Mouse (Mus musculus): ENCODE data around the gene Zbtb8b. TPM values are rescaled to one million over a fixed set of nuclear protein-coding genes. Genes with fewer than 3 reads are reported as not detected.

Gene Zbtb8b
- polyA plus RNA-seq, 1 experiment from 2014 or later = 15.9 TPM

GRCm38 (mm10) chr4:129385685-129386084 lies 55.0 kb downstream of the Zbtb8b start:
- no peak overlapping the region for H3K9ac ChIP-seq (replicated peaks; ENCODE audit: low read length)
- 93% methylated on average over 11 of the region's 11 CpGs for WGBS
- H3K36me3 ChIP-seq (ENCODE audit: control insufficient read depth, insufficient read depth, low read length) = no peaks in the 10 kb centered on the region
- no peak for ATAC-seq (ENCODE audit: low FRiP score, low TSS enrichment)
- no peaks in the 10 kb centered on the region for H3K9me3 ChIP-seq (ENCODE audit: control insufficient read depth, low read length)
- H3K4me2 ChIP-seq (ENCODE audit: low read length) = no peak overlapping the region
- H3K27ac ChIP-seq (replicated peaks; ENCODE audit: low read depth, low read length) = no peak overlapping the region
- H3K4me3 ChIP-seq (replicated peaks; ENCODE audit: low read depth, low read length) = no peak overlapping the region
- no peaks in the 10 kb centered on the region for H3K27me3 ChIP-seq (ENCODE audit: control insufficient read depth, insufficient read depth, low read length)
- H3K4me1 ChIP-seq (ENCODE audit: control insufficient read depth, insufficient read depth, low read length) = no peaks in the 10 kb centered on the region
- no peak for DNase-seq

DNA sequence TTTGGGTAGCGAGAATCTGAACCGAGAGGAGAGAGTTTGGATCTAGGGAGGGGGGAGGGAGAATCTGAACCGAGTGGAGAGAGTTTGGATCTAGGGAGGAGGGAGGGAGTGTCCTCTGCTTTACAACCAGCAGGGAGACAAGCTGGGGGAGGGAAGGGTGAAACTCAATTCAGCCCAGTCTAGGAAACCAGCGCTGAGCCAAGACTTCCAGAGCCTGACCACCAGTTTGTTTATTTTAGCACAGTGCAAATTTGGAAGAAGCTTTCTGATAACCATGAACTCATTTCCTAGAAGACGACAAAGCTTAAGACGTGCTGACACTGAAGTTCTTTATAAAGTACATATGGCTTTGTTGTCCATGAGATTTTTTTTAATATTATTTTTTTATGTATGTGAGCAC lies 56.2 kb downstream of the Zbtb8b start:
- Histone ChIP-seq H3K4me1 (ENCODE audit: control insufficient read depth, insufficient read depth, low read length) (no peaks in the 10 kb centered on the region), H3K27me3 (ENCODE audit: control insufficient read depth, insufficient read depth, low read length) (no peaks in the 10 kb centered on the region), H3K9me3 (ENCODE audit: control insufficient read depth, low read length) (no peaks in the 10 kb centered on the region), H3K27ac (replicated peaks; ENCODE audit: low read depth, low read length) (no peak overlapping the region), H3K9ac (replicated peaks; ENCODE audit: low read length) (no peak overlapping the region), H3K36me3 (ENCODE audit: control insufficient read depth, insufficient read depth, low read length) (no peaks in the 10 kb centered on the region), H3K4me3 (replicated peaks; ENCODE audit: low read depth, low read length) (no peak overlapping the region), H3K4me2 (ENCODE audit: low read length) (no peak overlapping the region)
- ATAC-seq (ENCODE audit: low FRiP score, low TSS enrichment) (no peak), DNase-seq (no peak)
- WGBS = 46% methylated on average over 6 of the region's 6 CpGs

DNA sequence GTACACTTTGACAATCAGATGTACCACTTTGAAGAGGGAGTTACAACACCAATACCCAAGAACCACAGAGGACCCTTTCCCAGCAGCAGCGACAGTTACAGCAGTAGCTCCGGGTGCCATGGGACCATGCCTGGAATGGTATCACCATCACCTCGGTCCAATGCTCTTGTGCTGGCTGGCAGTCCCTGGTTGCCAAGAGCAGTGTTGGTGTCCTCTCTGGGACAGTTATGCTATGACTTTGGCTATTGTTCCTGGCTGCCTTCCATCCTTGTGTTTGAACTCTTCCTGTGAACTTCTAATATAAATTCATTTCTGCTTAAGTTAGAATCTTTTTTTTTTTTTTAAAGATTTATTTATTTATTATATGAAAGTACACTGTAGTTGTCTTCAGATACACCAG lies 57.1 kb downstream of the Zbtb8b start:
- no peak for ATAC-seq (ENCODE audit: low FRiP score, low TSS enrichment)
- H3K9me3 ChIP-seq (ENCODE audit: control insufficient read depth, low read length) = no peaks in the 10 kb centered on the region
- H3K27me3 ChIP-seq (ENCODE audit: control insufficient read depth, insufficient read depth, low read length) = peaks cover 5% of the 10 kb centered on the region; the same call in 1 of the 2 replicates
- no peak overlapping the region for H3K4me2 ChIP-seq (ENCODE audit: low read length)
- no peaks in the 10 kb centered on the region for H3K4me1 ChIP-seq (ENCODE audit: control insufficient read depth, insufficient read depth, low read length)
- WGBS = 93% methylated on average over 3 of the region's 3 CpGs
- no peak for DNase-seq
- no peak overlapping the region for H3K4me3 ChIP-seq (replicated peaks; ENCODE audit: low read depth, low read length)
- no peak overlapping the region for H3K27ac ChIP-seq (replicated peaks; ENCODE audit: low read depth, low read length)
- no peak overlapping the region for H3K9ac ChIP-seq (replicated peaks; ENCODE audit: low read length)
- no peaks in the 10 kb centered on the region for H3K36me3 ChIP-seq (ENCODE audit: control insufficient read depth, insufficient read depth, low read length)

DNA sequence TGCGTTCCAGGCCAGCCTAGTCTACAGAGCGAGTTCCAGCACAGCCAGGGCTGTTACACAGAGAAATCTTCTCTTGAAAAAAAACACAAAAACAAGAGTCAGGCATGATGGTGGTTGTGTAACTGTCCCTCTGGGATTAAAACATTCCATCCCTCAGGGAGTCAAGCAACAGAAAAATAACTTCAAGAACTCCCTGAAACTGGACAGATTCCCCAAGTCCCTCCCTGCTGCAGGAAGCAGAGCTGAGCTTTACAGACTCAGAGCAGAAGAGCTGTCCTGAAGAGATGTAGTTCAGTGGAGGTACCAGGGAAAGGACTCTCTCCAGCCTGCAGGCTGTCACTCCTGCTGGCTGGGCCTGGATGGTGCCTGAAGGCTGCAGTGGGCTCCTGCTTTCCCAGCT lies 58.2 kb downstream of the Zbtb8b start:
- H3K27me3 ChIP-seq (ENCODE audit: control insufficient read depth, insufficient read depth, low read length) = peaks cover 5% of the 10 kb centered on the region; the same call in 1 of the 2 replicates
- H3K9me3 ChIP-seq (ENCODE audit: control insufficient read depth, low read length) = no peaks in the 10 kb centered on the region
- H3K36me3 ChIP-seq (ENCODE audit: control insufficient read depth, insufficient read depth, low read length) = no peaks in the 10 kb centered on the region
- DNase-seq (no peak), ATAC-seq (ENCODE audit: low FRiP score, low TSS enrichment) (no peak)
- no peak overlapping the region for H3K27ac ChIP-seq (replicated peaks; ENCODE audit: low read depth, low read length)
- H3K4me2 ChIP-seq (ENCODE audit: low read length) = no peak overlapping the region
- H3K4me3 ChIP-seq (replicated peaks; ENCODE audit: low read depth, low read length) = no peak overlapping the region
- H3K4me1 ChIP-seq (ENCODE audit: control insufficient read depth, insufficient read depth, low read length) = no peaks in the 10 kb centered on the region
- no peak overlapping the region for H3K9ac ChIP-seq (replicated peaks; ENCODE audit: low read length)
- 95% methylated on average over 2 of the region's 2 CpGs for WGBS

- Histone ChIP-seq H3K4me3 (replicated peaks; ENCODE audit: low read depth, low read length) (no peak overlapping the region), H3K9ac (replicated peaks; ENCODE audit: low read length) (no peak overlapping the region), H3K36me3 (ENCODE audit: control insufficient read depth, insufficient read depth, low read length) (no peaks in the 10 kb centered on the region), H3K4me1 (ENCODE audit: control insufficient read depth, insufficient read depth, low read length) (no peaks in the 10 kb centered on the region), H3K4me2 (ENCODE audit: low read length) (no peak overlapping the region), H3K9me3 (ENCODE audit: control insufficient read depth, low read length) (no peaks in the 10 kb centered on the region), H3K27ac (replicated peaks; ENCODE audit: low read depth, low read length) (no peak overlapping the region), H3K27me3 (ENCODE audit: control insufficient read depth, insufficient read depth, low read length) (peaks cover 5% of the 10 kb centered on the region; the same call in 1 of the 2 replicates)
- DNase-seq (no peak), ATAC-seq (ENCODE audit: low FRiP score, low TSS enrichment) (no peak)
- WGBS = 89% methylated on average over 9 of the region's 9 CpGs
Observed at GRCm38 (mm10) chr4:129382029-129382428, 58.6 kb downstream of the Zbtb8b start.

GRCm38 (mm10) chr4:129381148-129381547 lies 59.5 kb downstream of the Zbtb8b start:
- Histone ChIP-seq H3K4me3 (replicated peaks; ENCODE audit: low read depth, low read length) (no peak overlapping the region), H3K9me3 (ENCODE audit: control insufficient read depth, low read length) (no peaks in the 10 kb centered on the region), H3K4me2 (ENCODE audit: low read length) (no peak overlapping the region), H3K4me1 (ENCODE audit: control insufficient read depth, insufficient read depth, low read length) (0 out of 2 replicates have a peak, but pooled peaks cover under 1% of the 10 kb centered on the region), H3K36me3 (ENCODE audit: control insufficient read depth, insufficient read depth, low read length) (no peaks in the 10 kb centered on the region), H3K27me3 (ENCODE audit: control insufficient read depth, insufficient read depth, low read length) (peaks cover 5% of the 10 kb centered on the region; the same call in 1 of the 2 replicates), H3K9ac (replicated peaks; ENCODE audit: low read length) (no peak overlapping the region), H3K27ac (replicated peaks; ENCODE audit: low read depth, low read length) (no peak overlapping the region)
- WGBS = 78% methylated on average over 8 of the region's 8 CpGs
- ATAC-seq (ENCODE audit: low FRiP score, low TSS enrichment) = no peak
- DNase-seq = no peak

DNA sequence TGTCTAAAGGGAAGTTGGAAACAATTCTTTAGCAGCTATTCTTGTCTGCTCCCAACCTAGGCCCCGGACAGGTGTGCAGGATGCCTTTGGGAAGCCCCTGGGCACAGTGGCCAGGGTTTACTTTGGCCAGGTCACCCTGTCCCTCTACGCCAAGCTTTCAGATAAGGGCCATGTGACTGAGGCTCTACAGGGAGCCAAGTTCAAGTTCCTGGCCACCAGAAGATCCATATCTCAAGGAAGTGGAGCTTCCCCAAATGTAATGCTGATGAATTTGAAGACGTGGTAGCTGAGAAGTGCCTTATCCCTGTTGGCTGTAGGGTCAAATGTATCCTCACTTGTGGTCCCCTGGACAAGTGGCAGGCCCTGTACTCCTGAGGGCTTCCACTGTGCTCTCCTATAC lies 60.8 kb downstream of the Zbtb8b start:
- no peak overlapping the region for H3K4me2 ChIP-seq (ENCODE audit: low read length)
- ATAC-seq (ENCODE audit: low FRiP score, low TSS enrichment) = no peak
- H3K27me3 ChIP-seq (ENCODE audit: control insufficient read depth, insufficient read depth, low read length) = peaks cover 5% of the 10 kb centered on the region; the same call in 1 of the 2 replicates
- H3K9me3 ChIP-seq (ENCODE audit: control insufficient read depth, low read length) = no peaks in the 10 kb centered on the region
- WGBS = 90% methylated on average over 3 of the region's 3 CpGs
- no peak overlapping the region for H3K27ac ChIP-seq (replicated peaks; ENCODE audit: low read depth, low read length)
- DNase-seq = no peak
- H3K36me3 ChIP-seq (ENCODE audit: control insufficient read depth, insufficient read depth, low read length) = no peaks in the 10 kb centered on the region
- no peak overlapping the region for H3K4me3 ChIP-seq (replicated peaks; ENCODE audit: low read depth, low read length)
- 0 out of 2 replicates have a peak, but pooled peaks cover 12% of the 10 kb centered on the region for H3K4me1 ChIP-seq (ENCODE audit: control insufficient read depth, insufficient read depth, low read length)
- H3K9ac ChIP-seq (replicated peaks; ENCODE audit: low read length) = no peak overlapping the region

DNA sequence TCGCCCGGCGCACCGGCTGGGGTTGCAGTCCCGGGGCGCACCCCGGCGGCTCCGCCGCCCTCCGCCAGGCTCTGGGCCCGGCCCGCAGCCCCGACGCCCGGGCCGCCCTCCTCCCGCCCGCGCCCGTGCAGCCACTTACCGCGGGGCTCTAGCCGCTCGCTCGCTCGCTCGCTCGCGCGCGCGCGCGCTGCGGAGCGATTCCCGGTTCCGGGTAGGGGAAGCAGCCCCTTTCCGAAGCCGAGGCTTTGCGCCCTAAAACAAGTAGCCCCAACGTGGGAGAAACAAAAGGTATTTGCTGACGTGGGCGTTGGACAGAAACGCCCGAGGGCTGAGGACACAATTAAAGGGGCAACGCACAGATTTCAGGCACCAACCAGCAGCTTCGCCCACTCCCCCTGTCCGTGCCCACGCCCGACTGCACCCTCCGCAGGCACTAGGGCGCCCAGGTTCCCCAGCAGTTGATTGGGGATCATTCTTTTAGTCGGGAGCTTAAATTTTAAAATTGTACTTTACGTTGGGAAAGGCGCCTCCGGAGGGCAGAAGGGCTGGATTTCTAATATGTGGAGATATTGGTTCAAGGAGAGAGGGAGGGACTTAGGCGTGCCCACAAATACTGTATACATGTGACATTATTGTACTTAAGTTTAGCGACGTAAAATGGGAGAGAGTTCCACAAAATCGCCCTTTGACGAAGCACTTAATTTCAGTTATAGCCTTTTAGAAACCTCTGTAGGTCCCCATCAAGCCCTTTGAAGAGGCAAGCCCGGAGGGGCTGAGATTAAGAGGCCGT lies 62.9 kb downstream of the Zbtb8b start, which contains the start of gene Zbtb8a:
Gene Zbtb8a, minus strand, starts transcription at position 516 of the 790 bp plus-strand sequence.
- Histone ChIP-seq H3K27me3 (ENCODE audit: control insufficient read depth, insufficient read depth, low read length) (peaks cover 5% of the 10 kb centered on the region; the same call in 1 of the 2 replicates), H3K36me3 (ENCODE audit: control insufficient read depth, insufficient read depth, low read length) (no peaks in the 10 kb centered on the region), H3K4me2 (ENCODE audit: low read length) (peak within 1 kb of the TSS; percentile 65), H3K9ac (replicated peaks; ENCODE audit: low read length) (peak within 1 kb of the TSS; percentile 91), H3K9me3 (ENCODE audit: control insufficient read depth, low read length) (no peaks in the 10 kb centered on the region), H3K4me3 (replicated peaks; ENCODE audit: low read depth, low read length) (peak within 1 kb of the TSS; percentile 68), H3K27ac (replicated peaks; ENCODE audit: low read depth, low read length) (peak within 1 kb of the TSS; percentile 92), H3K4me1 (ENCODE audit: control insufficient read depth, insufficient read depth, low read length) (0 out of 2 replicates have a peak, but pooled peaks cover 12% of the 10 kb centered on the region)
- peak; percentile 48 for ATAC-seq (ENCODE audit: low FRiP score, low TSS enrichment)
- whole genome bisulfite sequencing = 1% methylated on average over 60 of the region's 65 CpGs
- peak; percentile 88 for DNase-seq

All from midbrain, embryonic 14.5 days (tissue).